Mouse (Mus musculus): ENCODE data around the gene Gif.

Gene Gif

DNA sequence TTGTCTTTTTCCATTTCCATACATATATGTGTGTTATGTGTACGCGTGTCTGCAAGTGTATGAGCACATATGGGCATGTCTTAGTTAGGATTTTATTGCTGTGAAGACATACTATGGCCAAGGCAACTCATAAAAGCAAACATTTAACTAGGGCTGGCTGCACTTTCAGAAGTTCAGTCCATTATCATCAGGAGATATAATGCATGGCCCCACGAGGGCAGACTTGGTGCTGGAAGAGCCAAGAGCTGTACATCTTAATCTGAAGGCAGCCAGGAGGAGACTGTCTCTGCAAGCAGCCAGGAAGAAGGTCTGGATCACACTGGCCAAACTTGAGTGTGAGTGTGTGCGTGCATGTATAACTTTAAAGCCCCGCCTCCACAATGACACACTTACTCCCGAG lies 47.1 kb downstream of the Gif start:
- no peak for DNase-seq (ENCODE audit: low spot score)

DNA sequence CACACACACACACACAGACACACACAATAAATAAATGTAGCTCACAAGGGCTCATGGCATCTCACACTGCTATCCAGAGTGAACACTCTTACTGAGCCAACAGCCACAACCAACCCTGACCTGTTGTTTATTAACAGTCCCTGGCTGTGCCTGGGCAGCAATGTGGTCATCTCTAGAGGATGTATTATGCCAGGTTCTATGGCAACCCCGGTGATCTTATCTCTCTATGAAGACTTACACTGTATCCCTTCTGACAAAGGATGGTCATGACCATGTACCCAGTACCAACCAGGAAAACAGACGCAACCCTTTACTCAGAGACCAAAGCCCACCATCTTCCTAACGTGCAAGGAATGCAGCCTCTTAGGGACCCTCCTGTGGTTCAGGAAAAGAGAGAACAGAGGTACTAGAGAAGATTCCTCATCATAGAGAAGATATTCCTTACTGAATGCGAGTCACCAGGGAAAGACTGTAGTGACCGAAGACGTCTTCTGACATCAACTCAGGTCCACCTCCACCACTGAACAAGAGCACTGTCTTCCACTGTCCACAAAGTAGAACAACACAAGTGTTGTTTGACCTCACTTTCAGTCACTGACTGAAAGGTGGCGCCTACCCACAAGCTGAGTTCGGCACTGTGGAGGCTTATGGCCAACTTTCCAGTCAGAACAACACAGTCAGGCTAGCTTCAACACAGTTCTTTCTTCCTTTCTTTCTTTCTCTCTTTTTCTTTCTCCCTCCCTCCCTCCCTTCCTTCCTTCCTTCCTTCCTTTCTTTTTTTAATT lies 53.4 kb downstream of the Gif start:
- DNase-seq (ENCODE audit: low spot score) = peak; percentile 8

DNA sequence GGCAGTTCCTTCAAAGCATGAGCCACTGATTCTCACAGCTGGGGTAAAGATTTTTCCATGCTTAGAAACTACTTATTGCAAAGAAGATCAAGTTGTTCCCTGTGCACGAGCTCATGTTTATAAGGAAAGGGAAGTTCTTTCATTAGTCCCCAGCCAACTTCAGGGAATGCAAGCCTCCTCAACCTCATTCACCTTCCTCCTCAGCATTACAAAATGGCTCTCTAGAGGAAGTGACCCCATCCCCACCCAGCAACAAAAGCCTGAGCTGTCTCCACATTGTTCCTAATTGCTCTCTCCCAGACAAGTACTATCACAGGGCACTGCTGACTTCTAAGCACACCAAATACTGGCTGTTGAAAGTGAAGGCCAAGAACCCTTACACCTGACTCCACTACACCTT lies 57.1 kb downstream of the Gif start:
- DNase-seq (ENCODE audit: low spot score) = no peak

DNA sequence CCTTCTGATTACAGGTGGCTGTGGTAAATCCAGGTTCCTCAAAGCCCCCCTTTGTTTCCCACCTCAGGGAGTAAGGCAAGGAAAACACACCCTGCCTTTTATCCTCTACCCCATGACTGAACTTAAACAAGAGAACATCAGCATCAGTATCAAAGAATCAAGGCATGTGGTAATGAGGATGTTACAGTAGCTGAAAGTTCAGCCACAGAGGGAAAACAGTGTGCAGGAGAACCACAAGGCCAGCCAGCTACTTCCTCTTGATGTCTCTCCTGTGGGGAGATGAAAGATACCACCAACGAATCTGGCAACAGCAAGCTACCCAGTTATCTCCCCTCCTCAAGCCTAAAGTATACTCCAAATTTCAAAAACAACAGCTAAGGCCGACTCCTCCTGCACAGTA lies 59.9 kb downstream of the Gif start:
- DNase-seq (ENCODE audit: low spot score) = no peak

DNA sequence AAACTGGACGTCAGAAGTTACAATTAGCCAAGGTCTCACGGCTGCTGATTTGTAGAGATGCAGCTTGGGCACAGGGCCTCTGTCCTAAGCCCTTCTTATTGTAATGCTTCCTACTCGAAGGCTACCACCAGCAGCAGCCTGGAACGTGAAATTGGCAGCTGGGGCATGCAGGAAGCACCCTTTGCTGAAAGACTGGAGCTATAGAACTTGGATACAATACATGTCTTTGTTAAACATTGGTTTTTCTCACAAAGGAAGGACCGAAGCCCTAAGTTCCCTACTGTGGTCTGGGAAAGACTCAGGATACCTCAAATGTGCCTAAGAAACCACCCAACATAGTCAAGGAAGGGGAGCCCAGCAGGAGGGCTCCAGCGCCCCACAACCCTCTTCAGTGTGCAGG lies 60.5 kb downstream of the Gif start:
- no peak for DNase-seq (ENCODE audit: low spot score)

DNA sequence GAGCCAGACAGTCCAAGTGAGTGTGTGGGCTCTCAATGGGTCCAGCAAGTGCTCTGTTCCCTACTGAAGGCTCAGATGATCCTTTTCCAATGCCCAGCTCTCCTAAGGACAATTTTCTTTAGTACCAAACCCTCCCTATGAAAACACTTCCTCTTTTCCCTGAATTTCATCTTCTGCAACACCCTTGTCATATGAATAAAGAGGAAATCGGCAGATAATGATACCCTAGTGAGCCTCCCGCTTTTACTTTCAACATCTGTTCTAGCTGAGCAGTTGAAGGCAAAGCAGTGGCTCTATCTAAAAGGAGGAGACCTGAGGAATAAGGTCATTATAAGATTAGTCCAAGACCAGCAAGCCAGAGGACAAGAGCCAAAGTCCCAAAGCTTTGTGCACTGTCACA lies 61.1 kb downstream of the Gif start:
- DNase-seq (ENCODE audit: low spot score) = no peak

DNA sequence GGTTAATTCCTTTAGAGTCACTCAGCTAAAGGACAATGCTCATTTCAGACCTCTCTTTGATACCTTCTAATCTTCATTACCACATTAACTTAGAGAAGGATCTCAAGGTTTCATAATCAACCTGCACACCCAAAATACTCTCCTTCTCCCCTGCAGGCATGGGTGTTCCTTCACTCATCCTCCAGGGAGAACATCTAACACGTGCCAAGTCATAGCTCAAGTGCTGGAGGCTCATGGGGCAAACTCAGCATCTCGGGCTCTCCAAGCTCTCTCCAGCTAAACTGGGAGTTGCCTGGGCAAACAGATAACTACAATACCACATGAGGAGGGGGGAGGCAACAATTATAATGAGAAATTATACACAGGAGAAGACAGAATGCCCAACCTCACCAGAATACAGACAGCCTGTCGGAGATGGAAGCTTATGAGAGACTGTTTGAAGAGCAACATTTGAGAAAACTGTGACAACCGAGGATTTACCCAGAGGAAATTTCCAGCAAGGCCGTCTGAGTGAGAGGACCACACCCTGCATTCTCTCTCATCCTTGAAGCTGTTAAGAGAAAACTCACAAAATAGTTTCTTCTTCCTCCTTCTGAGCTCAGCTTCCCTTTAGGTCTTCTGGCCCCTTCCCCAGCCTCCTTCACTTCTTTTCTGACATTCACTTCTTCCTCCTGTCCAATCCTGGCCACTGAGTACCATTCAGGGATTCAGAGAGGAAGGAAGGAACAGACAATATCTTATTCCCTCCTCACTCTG lies 62.8 kb downstream of the Gif start:
- no peak for DNase-seq (ENCODE audit: low spot score)

DNA sequence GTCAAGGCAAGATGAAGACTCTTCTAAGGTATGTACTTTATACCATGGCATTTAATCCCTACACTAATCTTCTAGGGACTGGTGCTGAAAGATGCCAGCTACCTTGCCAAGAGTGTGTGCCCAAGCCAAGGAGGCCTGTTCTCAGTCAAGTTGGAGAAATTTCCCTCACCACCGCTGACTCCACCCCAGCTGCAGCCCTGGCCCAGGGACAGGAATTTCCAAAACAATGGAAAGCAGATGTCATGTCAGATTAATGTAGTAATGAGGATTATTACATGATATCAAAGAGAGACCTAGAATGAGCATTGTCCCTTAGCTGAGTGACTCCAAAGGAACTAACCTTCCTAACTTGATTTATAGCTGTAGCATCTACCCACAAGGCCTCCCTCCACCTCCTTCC lies 63.5 kb downstream of the Gif start:
- no peak for DNase-seq (ENCODE audit: low spot score)

DNA sequence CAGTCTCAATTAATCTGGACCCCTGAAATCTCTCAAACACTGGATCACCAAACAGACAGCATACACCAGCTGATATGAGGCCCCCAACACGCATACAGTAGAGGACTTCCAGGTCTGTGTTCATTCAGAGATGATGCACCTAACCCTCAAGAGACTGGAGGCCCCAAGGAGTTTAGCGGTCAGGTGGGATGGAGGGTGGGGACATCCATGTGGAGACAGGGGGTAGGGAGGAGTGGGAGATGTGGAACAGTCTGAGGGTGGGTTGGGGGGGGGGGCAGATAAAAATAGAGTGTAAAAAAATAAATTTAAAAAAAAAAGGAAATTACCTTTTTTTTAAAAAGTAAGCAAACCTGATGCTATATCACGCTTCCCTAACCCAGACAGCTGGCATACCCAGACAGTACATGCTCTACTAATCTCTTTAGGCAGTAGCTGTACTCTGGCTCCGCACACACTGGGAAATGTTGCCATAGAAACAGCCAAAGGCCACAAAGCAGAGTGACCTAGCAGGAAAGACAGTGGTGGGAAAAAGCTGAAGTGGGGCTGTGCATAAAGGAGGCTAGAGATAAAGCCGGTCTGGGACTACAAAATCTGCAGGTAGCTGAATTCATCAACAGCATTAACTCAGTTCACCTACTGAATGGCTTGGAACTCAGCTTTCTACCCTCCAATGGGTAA lies 64.5 kb downstream of the Gif start:
- peak; percentile 72 for DNase-seq (ENCODE audit: low spot score)
